Mouse (Mus musculus) mouse embryonic stem cell (cell line): Measurements from ENCODE around the gene Naglu.

Experiments used
- in situ Hi-C, 2 experiments: fragments of 300-500 bp; cut with MboI; formaldehyde crosslinking; loops; 1 replicate in 1 of 2; 3 replicates in 1 of 2; pipeline ENCODE4 v1.14.3; 2019 to 2020; ENCODE audit warnings: low sequenced_read_pairs in 2 of 2, low pct_unique_long_range_greater_than_20kb in 1 of 2, mixed read lengths in 1 of 2; ENCODE audit not compliant: unreplicated experiment in 1 of 2

Gene Naglu

DNA sequence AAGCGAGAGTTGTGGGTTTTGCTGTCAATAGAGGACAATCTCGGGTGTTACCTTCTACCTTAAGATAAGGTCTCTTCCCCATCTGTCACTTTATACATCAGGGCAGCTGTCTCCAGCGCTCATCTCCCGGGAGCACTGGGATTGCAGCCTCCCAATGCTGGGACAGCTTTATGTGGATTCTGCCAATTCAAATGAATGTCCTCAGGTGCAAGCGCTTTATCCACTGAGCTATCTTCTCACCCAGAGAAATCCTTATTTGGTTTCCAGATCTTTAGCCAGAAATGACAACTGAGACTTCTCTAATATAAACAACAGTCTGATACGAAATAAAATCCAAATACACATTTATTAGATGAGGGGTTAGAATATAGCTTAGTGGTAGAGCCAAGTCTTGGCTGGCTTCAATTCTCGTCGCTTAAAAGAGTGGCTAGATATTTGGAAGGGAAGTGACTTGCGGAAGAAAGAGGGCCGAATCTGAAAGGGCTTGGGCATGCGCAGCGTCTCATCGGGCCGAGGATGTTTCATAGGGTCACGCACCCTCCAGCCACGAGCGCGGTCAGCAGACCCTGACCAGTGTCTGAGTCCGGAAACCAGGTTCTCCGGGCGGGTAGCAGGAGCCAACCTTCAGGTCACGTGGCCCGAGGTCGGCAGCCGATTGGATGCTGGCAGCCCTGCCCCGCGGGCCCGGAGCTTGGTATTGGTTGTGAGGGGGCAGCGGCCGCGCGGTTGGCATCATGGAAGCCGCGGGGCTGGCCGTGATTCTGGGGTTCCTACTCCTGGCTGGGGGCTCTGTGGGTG lies at the start of gene Naglu:
TSS of gene Naglu (plus strand) at position 622 of the 798 bp plus-strand sequence.
- in situ Hi-C loops = loop anchor here (25.0 kb wide), 1 partner anchor 207 kb away; the partner anchor contains the start of genes Stat5a (in 2 of the 2) and Stat5b (in 2 of the 2)

DNA sequence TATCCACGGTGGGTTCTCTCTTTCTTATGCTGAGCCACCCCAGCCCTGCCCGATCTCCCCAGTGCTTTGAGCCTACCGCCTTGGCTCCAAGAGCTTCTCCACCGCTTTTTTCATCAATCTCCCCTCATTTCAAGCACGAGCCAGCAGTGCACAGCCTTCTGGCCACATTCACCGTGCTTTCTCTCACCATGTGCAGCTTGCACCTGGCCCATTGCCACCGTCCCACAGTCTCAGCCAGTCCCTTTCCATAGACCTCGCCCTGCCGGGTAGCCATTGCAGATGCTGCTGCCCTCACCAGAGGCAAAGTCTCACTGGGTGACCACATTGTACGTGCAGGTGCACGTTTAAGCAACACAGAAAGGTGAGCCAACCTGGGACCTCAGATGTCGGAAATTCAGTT lies 46.4 kb upstream of the Naglu start:
- in situ Hi-C loops = no loop called here

DNA sequence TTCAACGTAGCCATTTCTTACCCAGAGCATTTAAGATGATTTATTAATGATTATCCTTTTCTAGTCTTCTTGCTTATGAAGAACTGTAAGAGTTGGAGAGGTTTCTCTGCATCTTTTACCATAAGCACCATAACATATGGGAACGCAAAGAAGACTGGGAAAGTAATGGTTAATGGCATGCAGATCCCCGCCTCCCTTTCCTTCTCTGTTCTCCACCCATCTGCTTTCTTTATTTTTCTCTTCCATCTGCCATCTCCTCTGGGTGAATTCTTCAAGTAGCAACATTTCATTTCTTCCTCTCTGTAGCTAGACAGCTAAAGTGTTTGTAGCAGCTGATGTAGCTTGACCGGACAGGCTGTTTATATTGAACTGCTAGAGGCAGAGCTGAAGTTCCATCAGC lies 45.8 kb upstream of the Naglu start:
- in situ Hi-C loops = no loop called here

DNA sequence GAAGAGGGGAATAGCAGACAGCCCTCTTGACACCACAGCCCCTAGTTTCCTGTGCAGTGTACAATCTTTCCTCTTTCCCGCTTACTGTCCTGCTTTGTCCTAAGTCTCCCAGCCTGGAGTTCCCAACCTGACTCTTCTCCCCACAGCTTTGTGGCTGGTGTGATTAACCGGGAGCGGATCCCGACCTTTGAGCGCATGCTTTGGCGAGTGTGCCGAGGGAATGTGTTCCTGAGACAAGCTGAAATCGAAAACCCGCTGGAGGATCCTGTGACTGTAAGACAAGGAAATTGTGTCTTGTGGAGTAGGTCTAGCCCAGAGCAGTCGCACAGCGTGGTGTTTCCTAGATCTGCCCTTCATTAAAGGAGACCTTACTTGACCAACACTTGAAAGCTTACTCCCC lies 42.7 kb upstream of the Naglu start:
- in situ Hi-C loops = no loop called here

DNA sequence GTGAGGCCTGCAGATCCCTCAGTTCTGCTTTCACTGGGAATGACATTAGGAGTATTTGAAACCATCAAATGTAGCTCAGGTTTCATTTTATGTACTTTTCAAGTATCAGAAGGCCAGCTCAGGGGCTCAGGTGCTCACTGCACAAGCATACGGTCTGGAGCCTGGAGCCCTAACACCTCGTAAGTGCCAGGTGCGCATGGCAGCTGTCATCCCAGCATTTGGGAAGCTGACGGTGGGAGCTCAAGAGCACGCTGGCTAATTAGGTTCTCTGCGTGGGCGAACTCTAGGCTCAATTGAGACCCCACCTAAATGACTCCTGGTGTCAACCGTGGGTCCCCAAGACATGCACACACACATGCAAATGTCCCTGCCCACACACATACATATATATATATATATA lies 40.5 kb upstream of the Naglu start:
- in situ Hi-C loops = no loop called here

DNA sequence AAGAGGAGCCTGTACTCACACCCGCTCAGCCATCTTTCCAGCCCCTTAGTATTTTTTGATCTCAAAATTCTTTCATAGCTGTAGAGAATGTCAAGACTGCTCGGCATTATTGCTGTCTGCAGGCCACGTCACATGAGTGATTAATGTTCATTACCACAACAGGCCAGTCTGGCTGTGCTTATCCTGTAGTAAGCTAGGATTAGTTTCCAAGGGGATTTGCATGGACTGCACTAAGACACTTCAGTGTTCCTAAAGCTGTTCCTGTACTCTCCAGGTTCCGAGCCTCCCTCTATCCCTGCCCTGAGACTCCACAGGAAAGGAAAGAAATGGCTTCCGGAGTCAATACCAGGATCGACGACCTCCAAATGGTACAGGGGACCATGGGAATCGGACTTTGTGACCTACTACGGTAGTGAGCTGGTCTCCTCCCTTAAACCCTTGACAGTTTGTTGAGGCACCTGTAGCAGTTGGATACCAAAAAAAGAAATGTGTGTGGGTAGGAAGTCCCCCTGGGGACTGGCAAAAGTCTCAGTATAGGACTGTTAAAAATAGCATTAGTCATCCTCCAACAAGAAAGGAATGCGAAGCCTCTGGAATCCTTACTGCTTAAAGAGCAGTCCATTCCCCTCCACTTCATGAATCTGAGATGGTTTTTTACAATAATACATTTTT lies 39.5 kb upstream of the Naglu start:
- in situ Hi-C loops = no loop called here

DNA sequence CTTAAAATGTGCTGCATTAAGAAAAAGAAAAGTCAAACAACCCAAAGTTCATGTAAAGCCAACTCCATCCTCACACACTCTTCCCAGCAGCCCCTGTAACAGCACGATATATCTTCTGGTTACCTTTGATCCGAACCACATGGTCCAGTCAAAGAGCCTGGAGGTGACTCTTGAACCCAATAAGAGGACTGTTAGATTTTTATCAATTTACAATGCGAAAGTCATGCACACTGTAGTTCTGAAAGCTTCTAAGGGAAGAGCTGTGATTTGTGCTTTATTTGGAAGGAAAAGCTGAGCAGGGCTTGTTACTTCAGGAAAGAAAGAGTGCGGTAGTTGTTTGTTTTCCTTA lies 39.0 kb upstream of the Naglu start:
- in situ Hi-C loops = no loop called here

DNA sequence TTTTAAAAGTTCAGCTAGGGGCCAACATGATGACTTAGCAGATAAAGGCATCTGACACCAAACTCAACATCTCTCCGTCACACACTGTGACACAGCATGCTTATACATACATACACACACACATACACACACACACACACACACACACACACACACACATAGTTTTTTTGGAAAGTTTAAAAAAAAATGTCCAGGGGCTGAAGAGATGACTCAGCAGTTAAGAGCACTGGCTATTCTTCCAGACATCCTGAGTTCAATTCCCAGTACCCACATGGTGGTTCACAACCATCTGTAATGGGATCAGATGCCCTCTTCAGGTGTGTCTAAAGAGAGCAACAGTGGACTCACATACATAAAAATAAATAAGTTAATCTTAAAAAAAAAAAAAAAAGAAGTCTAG lies 38.3 kb upstream of the Naglu start:
- in situ Hi-C loops = no loop called here

DNA sequence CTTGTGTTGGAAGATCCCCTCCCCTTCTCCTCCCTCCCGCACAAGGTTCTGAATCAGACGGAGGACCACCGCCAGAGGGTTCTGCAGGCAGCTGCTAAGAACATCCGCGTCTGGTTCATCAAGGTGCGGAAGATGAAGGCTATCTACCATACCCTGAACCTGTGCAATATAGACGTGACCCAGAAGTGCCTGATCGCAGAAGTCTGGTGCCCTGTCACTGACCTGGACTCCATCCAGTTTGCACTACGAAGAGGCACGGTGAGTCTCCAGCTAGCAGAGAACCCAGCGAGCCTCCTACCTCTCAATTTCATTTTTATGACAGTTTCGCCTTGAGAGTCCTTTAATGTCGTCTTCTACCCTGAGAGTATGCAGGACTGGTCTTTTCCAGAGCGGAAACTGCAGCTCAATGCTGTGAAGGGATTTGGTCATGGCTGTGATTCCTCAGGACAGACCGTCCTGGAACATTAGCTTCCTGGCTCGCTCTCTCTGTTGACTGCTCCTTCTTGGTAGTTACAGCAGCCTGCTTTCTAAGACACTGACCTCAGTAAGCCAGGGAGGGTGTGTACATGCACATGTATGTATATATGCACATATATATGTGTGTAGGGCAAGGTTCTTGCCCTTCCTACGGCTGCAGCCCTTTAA lies 35.8 kb upstream of the Naglu start:
- in situ Hi-C loops = no loop called here

DNA sequence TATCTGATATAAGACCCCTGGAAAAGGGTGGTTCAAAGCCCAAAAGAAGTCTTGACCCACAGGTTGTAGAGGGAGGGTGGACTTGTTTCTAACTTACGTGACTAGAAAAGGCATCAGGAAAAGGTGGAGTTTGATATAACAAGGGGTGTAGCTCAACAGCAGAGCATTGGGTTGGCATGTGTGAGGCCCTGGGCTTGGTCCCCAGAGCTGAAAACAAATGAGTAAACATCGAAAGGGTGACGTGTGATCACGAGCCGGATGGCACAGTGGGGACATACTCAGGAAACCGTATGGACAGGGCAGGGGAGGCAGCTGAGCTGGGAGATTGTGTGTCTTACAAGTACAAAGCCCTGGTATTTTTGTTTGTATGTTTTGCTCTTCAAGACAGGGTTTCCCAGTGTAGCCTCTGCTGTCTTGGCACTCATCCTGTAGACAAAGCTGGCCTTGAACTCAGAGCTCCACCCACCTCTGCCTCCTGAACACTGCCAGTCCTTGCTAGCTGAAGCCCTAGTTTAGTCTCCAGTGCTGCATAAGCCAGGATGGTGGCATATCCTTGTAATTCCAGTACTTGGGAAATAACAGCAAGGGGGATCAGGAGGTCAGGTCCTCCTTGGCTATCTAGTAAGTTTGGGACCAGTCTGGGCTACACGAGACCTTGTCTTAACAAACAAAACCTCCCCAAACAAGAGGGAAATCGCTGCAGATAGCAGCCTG lies 35.0 kb upstream of the Naglu start:
- in situ Hi-C loops = no loop called here

DNA sequence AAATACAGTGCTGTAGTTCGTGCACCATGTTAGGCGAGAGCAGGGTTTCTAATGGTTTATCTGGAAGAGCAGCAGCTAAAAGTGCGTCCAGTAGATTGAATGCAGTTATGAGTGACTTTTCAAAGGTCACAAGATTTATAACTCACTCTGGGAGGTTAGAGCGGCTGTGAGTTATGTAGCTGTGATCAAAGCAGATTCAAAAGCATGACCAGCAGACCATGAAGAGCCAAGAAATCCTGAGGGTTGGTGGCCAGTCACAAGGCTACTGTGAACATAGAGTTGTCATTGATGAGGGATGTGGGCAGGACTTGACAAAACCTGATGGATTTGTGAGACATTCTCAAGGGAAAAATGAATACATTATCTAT lies 34.5 kb upstream of the Naglu start:
- in situ Hi-C loops = no loop called here

DNA sequence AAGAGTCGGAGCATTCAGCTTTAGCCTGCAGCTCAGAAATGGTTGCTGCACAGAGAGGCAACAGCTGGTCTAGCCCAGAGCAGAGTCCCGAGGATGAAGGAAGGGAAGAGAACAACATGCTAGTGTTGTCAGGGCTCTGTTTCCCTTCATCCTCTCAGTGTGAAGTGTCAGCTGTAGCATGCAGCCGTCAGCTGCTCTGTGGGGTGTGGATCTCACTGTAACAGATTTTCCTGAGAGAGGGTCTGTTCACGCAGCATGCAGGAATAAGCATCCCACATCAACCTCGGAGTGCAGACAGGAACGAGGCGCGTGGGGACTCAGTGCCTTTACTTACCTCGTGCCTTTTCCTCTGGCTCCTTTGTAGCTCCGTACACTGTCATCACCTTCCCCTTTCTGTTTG lies 32.0 kb upstream of the Naglu start:
- in situ Hi-C loops = no loop called here

DNA sequence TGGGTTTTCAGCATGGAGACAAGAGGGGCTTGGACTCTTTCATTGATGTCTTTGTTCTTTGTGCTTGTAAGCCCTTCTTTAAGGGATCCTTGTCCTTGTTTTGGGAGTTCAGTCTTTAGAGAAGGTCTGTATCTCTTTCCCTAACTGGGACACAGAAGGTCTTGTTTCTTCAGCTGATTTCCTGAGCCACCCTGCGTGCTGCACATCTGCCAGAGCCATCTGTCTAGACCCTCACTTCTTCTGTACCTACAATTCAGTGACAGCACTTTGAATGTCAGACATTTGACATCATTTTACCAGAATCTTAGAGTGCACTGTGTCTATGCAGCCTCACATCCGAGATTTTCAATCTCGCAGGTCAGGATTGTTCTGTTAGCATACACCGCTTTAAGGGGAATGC lies 24.0 kb upstream of the Naglu start:
- in situ Hi-C loops = no loop called here

DNA sequence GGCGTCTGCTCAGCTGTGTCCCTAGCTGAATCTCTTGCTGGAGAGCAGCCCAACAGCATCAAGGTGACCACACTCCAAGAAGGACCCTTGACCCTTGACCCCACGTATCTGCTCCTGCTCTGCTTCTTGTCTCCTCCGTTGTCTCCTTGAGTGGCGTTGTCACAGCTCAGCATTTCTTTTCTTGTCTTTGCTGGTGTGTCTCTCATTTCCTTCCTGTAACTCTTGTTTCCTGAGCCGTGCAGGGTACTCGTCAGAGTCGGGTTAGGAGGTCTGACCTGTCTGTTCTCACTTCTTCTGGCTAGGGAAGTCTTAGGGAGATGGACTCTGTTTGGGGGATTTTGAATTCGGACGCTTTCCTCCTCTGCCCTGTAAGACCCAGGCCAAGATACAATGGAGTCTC lies 23.4 kb upstream of the Naglu start:
- in situ Hi-C loops = no loop called here

DNA sequence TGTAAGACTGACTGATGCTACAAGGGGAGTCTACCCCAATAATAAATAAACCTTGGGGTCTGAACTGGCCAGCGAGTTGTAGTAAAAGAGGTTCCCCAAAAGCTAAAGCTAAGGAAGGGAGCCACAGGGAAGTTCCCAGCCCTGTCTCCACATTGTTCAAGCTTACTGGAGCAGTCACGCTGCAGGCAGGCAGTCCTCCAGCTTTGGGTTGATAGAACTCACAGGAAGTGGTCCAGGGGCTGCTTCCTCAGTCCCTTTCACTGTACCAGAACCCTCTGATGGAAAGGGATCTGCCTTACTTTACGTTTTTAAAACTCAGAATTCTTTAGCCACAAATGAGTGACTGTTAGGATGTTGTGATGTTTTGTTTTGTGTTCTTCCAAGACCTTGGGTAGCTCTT lies 22.3 kb upstream of the Naglu start:
- in situ Hi-C loops = no loop called here

DNA sequence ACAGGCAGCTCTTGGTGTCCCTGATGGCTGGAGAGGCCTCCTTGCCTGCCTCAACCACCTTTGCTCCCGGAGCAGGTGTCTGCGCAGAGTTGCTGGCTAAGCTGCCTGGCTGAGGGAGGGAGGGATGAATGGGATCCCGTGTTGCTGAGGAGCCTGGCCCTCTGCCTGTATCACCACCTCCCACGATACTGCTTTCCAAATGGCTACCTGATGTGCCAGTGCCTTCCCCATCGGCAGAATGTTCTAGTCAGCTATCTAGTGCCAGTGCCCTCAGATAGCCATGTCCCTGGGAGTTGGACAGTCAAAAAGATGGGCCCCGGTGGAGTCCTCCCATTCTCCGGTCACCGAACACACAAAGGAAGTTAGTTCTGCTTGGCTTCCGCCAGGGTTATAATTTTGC lies 19.5 kb upstream of the Naglu start:
- in situ Hi-C loops = loop anchor here (25.0 kb wide), 1 partner anchor 188 kb away; the partner anchor contains the start of genes Stat5a (in 2 of the 2) and Stat5b (in 2 of the 2)

DNA sequence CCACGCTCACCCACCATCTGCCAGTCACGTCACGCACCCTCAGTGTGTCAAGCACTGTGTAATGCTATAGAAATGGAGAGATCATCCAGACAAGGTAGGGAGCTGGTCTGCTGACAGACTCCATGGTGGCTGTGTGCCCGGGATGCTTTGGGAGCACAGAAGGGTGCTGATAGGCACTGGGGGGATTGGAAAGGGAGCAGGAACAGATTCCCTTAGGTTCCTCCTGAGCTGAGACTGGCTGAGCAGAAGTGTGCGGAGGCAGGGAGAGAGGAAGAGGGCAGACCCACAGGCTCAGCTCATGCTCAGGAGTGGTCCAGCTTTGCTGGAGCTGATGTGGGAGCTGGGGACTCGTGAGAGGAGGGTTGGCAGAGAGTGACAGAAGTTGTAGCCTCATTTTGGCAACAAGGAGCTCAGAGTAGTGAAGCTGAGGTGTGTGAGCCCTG lies 18.7 kb upstream of the Naglu start:
- in situ Hi-C loops = loop anchor here (25.0 kb wide), 1 partner anchor 189 kb away; the partner anchor contains the start of genes Stat5a (in 2 of the 2) and Stat5b (in 2 of the 2)

DNA sequence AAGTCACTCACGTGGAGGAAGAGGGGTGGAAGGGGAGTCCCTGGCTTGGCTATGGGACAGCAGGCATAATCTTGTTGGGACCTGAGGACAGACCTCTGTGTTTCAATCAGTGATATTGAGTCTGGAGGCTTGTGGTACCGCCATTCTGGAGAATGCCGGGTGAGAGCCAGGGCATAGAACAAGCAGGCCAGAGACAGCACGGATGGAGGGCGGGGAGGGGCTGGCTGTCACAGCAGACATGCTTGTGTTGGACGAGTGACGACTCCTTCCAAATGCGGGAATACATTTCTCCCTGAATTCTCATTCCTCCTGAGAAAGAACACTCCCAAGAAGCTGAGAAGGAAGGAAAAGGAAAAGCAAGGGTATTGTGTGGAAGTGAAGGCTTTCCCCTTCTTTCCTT lies 18.2 kb upstream of the Naglu start:
- in situ Hi-C loops = loop anchor here (25.0 kb wide), 1 partner anchor 189 kb away; the partner anchor contains the start of genes Stat5a (in 2 of the 2) and Stat5b (in 2 of the 2)
